Mouse (Mus musculus): ENCODE measurements around the gene Gm10638.

- TF ChIP-seq EP300 (IDR thresholded peaks at IDR 0.05) (no peak), CTCF (IDR thresholded peaks at IDR 0.05) (no peak)
Observed at GRCm38 (mm10) chr8:86779207-86779606, 33.7 kb downstream of the Gm10638 start.
